Mouse (Mus musculus) bone marrow macrophage, adult 2 months (primary cell): ENCODE results near the gene Sec61g.

Source experiments
- CTCF ChIP-seq: IDR thresholded peaks from 2 replicates; pipeline ENCODE4 v1.5.1; 2012; ENCODE audit warnings: low read depth, mild to moderate bottlenecking, low read length, moderate library complexity
- POLR2A ChIP-seq: IDR thresholded peaks from 2 replicates; pipeline ENCODE4 v1.6.1; 2012; ENCODE audit warnings: mild to moderate bottlenecking, low read depth, low read length, borderline replicate concordance

DNA sequence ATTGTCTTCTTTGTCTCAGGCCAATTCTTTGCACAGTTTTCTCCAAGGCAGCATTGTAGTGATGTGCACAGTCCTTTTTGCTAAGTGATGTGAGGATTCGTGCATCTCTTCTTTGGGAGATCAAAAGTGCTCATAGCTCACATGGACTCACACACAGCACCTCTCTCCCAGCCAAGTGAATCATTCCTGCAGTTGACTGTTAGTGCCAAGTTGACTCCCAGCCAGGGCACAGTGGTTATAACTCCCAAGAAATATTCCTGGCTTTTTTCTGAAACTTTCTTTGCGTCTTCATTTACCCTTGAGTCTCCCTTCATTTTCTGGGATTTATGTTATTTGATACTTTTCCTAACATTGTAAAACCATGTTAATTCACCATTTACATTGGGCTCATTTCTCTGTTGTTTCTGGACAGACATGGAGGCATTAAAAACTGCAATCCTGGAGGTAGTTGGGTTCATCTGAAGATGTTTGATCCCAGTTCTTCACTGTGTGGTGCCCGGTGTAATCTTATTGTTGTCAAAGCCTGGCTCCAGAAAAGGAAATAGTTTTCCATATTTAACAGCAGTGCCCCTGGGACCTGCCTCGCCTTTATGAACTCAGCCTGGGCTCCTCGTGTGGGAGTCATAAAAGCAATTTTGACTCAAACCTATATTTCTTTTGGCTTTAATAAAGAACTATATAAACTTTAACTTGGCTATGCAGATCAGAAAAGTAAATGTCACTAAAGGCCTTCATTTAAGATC is 38.3 kb upstream of the Sec61g start:
- TF ChIP-seq POLR2A (no peak), CTCF (no peak)
